Mouse (Mus musculus): ENCODE measurements around the gene Ager. TPM values are rescaled to one million over a fixed set of nuclear protein-coding genes. Genes with fewer than 3 reads are reported as not detected.

Gene Ager
- polyA plus RNA-seq, 1 experiment from 2014 or later: 1.8 TPM

- WGBS: 8% methylated on average over 32 of the region's 32 CpGs
- H3K9me3 ChIP-seq (ENCODE audit: control insufficient read depth, low read length): no peaks in the 10 kb centered on the region
- peak overlapping the region; percentile 88 for H3K4me2 ChIP-seq (replicated peaks; ENCODE audit: low read depth)
- ATAC-seq (ENCODE audit: low FRiP score, low TSS enrichment) (no peak), DNase-seq (ENCODE audit: low spot score) (peak; percentile 43)
- no peaks in the 10 kb centered on the region for H3K27me3 ChIP-seq (ENCODE audit: control insufficient read depth, insufficient read depth, low read length)
- H3K27ac ChIP-seq (replicated peaks): peak overlapping the region; percentile 93
- H3K9ac ChIP-seq (ENCODE audit: low read length): peak overlapping the region; percentile 90
- TF ChIP-seq EP300 (optimal IDR thresholded peaks at IDR 0.05): no peak
- TF ChIP-seq CTCF (IDR thresholded peaks at IDR 0.05; ENCODE audit: low read depth): no peak
- H3K4me3 ChIP-seq (ENCODE audit: low read depth, low read length): peak overlapping the region; percentile 89
- 0 out of 2 replicates have a peak, but pooled peaks cover 5% of the 10 kb centered on the region for H3K4me1 ChIP-seq (replicated peaks; ENCODE audit: control insufficient read depth, insufficient read depth)
- H3K36me3 ChIP-seq (ENCODE audit: control insufficient read depth, insufficient read depth, low read length): peaks cover 12% of the 10 kb centered on the region
Observed at GRCm38 (mm10) chr17:34606186-34607039, 8.8 kb downstream of the Ager start.

GRCm38 (mm10) chr17:34607997-34608396, 10.3 kb downstream of the Ager start:
- Histone ChIP-seq H3K9ac (ENCODE audit: low read length) (peak overlapping the region; percentile 18; the same call in 1 of the 2 replicates), H3K4me2 (replicated peaks; ENCODE audit: low read depth) (no peak overlapping the region; the same call in 1 of the 2 replicates), H3K4me1 (replicated peaks; ENCODE audit: control insufficient read depth, insufficient read depth) (0 out of 2 replicates have a peak, but pooled peaks cover 5% of the 10 kb centered on the region), H3K27ac (replicated peaks) (peak overlapping the region; percentile 61), H3K36me3 (ENCODE audit: control insufficient read depth, insufficient read depth, low read length) (peaks cover 24% of the 10 kb centered on the region), H3K9me3 (ENCODE audit: control insufficient read depth, low read length) (no peaks in the 10 kb centered on the region), H3K27me3 (ENCODE audit: control insufficient read depth, insufficient read depth, low read length) (no peaks in the 10 kb centered on the region), H3K4me3 (ENCODE audit: low read depth, low read length) (no peak overlapping the region)
- WGBS: 63% methylated on average over 7 of the region's 7 CpGs
- no peak for ATAC-seq (ENCODE audit: low FRiP score, low TSS enrichment)
- peak; percentile 51 for DNase-seq (ENCODE audit: low spot score)
- no peak for TF ChIP-seq EP300 (optimal IDR thresholded peaks at IDR 0.05)
- TF ChIP-seq CTCF (IDR thresholded peaks at IDR 0.05; ENCODE audit: low read depth): no peak

GRCm38 (mm10) chr17:34611050-34611449, 13.4 kb downstream of the Ager start:
- Histone ChIP-seq H3K9ac (ENCODE audit: low read length) (no peak overlapping the region), H3K4me2 (replicated peaks; ENCODE audit: low read depth) (no peak overlapping the region), H3K27me3 (ENCODE audit: control insufficient read depth, insufficient read depth, low read length) (no peaks in the 10 kb centered on the region), H3K36me3 (ENCODE audit: control insufficient read depth, insufficient read depth, low read length) (peaks cover 29% of the 10 kb centered on the region), H3K9me3 (ENCODE audit: control insufficient read depth, low read length) (no peaks in the 10 kb centered on the region), H3K4me1 (replicated peaks; ENCODE audit: control insufficient read depth, insufficient read depth) (0 out of 2 replicates have a peak, but pooled peaks cover 5% of the 10 kb centered on the region), H3K27ac (replicated peaks) (no peak overlapping the region), H3K4me3 (ENCODE audit: low read depth, low read length) (no peak overlapping the region)
- ATAC-seq (ENCODE audit: low FRiP score, low TSS enrichment) (no peak), DNase-seq (ENCODE audit: low spot score) (no peak)
- TF ChIP-seq CTCF (IDR thresholded peaks at IDR 0.05; ENCODE audit: low read depth) (no peak), EP300 (optimal IDR thresholded peaks at IDR 0.05) (no peak)
- 92% methylated on average over 8 of the region's 8 CpGs for WGBS

- no peaks in the 10 kb centered on the region for H3K27me3 ChIP-seq (ENCODE audit: control insufficient read depth, insufficient read depth, low read length)
- no peak overlapping the region for H3K27ac ChIP-seq (replicated peaks)
- H3K4me3 ChIP-seq (ENCODE audit: low read depth, low read length): no peak overlapping the region
- H3K4me2 ChIP-seq (replicated peaks; ENCODE audit: low read depth): no peak overlapping the region
- H3K4me1 ChIP-seq (replicated peaks; ENCODE audit: control insufficient read depth, insufficient read depth): 0 out of 2 replicates have a peak, but pooled peaks cover 2% of the 10 kb centered on the region
- TF ChIP-seq EP300 (optimal IDR thresholded peaks at IDR 0.05): no peak
- no peak for TF ChIP-seq CTCF (IDR thresholded peaks at IDR 0.05; ENCODE audit: low read depth)
- WGBS: 82% methylated on average over 11 of the region's 11 CpGs
- no peak overlapping the region for H3K9ac ChIP-seq (ENCODE audit: low read length)
- ATAC-seq (ENCODE audit: low FRiP score, low TSS enrichment): no peak
- no peak for DNase-seq (ENCODE audit: low spot score)
- H3K9me3 ChIP-seq (ENCODE audit: control insufficient read depth, low read length): no peaks in the 10 kb centered on the region
- H3K36me3 ChIP-seq (ENCODE audit: control insufficient read depth, insufficient read depth, low read length): peaks cover 35% of the 10 kb centered on the region
Observed at GRCm38 (mm10) chr17:34613054-34613645, 15.5 kb downstream of the Ager start.

GRCm38 (mm10) chr17:34613830-34614229, 16.2 kb downstream of the Ager start:
- WGBS: 85% methylated on average over 10 of the region's 10 CpGs

More at GRCm38 (mm10) chr17:34613830-34614229, 16.2 kb downstream of the Ager start:
- Histone ChIP-seq H3K4me2 (replicated peaks; ENCODE audit: low read depth) (no peak overlapping the region), H3K36me3 (ENCODE audit: control insufficient read depth, insufficient read depth, low read length) (peaks cover 35% of the 10 kb centered on the region), H3K27me3 (ENCODE audit: control insufficient read depth, insufficient read depth, low read length) (no peaks in the 10 kb centered on the region), H3K4me1 (replicated peaks; ENCODE audit: control insufficient read depth, insufficient read depth) (0 out of 2 replicates have a peak, but pooled peaks cover under 1% of the 10 kb centered on the region), H3K9me3 (ENCODE audit: control insufficient read depth, low read length) (no peaks in the 10 kb centered on the region), H3K4me3 (ENCODE audit: low read depth, low read length) (no peak overlapping the region), H3K27ac (replicated peaks) (no peak overlapping the region), H3K9ac (ENCODE audit: low read length) (no peak overlapping the region)
- no peak for DNase-seq (ENCODE audit: low spot score)
- TF ChIP-seq CTCF (IDR thresholded peaks at IDR 0.05; ENCODE audit: low read depth) (no peak), EP300 (optimal IDR thresholded peaks at IDR 0.05) (no peak)
- ATAC-seq (ENCODE audit: low FRiP score, low TSS enrichment): no peak
